Comparison of ENCODE assay signal across 14 mouse cellular contexts in the genomic region with DNA sequence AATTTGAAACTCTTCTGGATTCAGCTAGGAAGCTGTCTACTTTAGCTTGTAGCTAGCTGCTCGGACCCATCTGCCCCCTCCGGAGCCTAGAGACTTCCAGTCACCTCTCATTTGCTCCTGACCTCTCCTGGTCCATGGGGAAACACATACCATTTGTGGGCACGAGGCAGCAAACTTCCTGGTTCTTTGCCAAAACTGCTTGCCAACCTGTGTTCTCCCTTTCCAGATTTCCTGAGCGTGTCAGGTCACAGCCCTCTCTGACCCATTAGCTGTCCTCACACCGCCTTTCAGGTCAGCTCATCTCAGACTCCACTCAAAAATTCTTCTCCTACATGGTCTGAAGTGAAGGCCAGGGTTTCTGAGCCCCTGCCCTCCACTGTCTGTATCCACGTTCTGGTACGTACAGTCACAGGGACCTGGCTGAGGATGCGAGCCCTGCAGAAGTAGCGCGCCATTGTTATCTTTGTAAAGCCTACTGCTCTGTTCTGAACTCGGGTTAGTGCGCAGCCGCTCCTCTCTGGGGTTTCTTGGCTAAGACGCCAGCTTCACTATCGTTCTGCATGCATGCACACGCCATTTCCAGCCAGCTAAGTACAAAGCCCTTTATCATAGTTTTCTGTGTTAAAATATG. TPM values are rescaled to one million over a fixed set of nuclear protein-coding genes. Genes with fewer than 3 reads are reported as not detected.
DNase-seq lines count a peak whose midpoint lies in the region; TF ChIP-seq lines count a peak whose summit lies in the region.
"Had no signal": no experiment of that assay in that cellular context is flagged by ENCODE, and none has a peak within 500 bp of the region (broad histone marks: within the 10 kb centered on the region; RNA-seq: fewer than 3 reads in every experiment).

No protein-coding gene starts in this region.

- peak overlapping the region; percentile 1; the same call in 1 of the 2 replicates for H3K4me3 ChIP-seq in gastrocnemius, adult 2 months
- H3K4me3 ChIP-seq: erythroblast, embryonic 14.5 days; hindbrain, embryonic 13.5 days; limb, embryonic 12.5 days had no signal

- TF ChIP-seq CTCF in gastrocnemius, adult 2 months (IDR thresholded peaks at IDR 0.05), result no peak

- intact Hi-C loops in gastrocnemius, adult 2 months (cut with DNase I), result loop anchor here (5.0 kb wide), 1 partner anchor 49 kb away; the partner anchor contains the start of gene Myoz2

- DNase-seq in gastrocnemius, adult 2 months, result peak; percentile 61
- DNase-seq in gastrocnemius, adult 8-10 months (ENCODE audit: low spot score in 2 of 2), result no peak
- DNase-seq in urinary bladder, postnatal 14 days (ENCODE audit: low spot score), result peak; percentile 27
- DNase-seq in urinary bladder, postnatal 4 days (ENCODE audit: low spot score in 2 of 2), result no peak
- DNase-seq in kidney, adult 8-10 months, result peak; percentile 46 to 64
- DNase-seq in right cerebral cortex, adult 18-20 months, result no peak
- DNase-seq in layer of hippocampus, postnatal 14 days (ENCODE audit: low spot score in 2 of 2), result no peak
- DNase-seq: adrenal gland, adult 8-10 months; cerebellum, adult 11 months; embryo, embryonic 11 days; lung, embryonic 14.5 days had no signal

- peak overlapping the region; percentile 64 for H3K27ac ChIP-seq in gastrocnemius, adult 2 months
- H3K27ac ChIP-seq: hindbrain, embryonic 13.5 days; limb, embryonic 12.5 days had no signal

RNA-seq across cellular contexts. Expression of gene Myoz2, which starts 51.2 kb away (rescaled TPM):
- total RNA-seq in gastrocnemius, adult 2 months (2021), result 100 to 1,000 TPM; 281 to 748 TPM
- total RNA-seq in gastrocnemius, adult 8-10 months (2022), result 100 to 1,000 TPM; 244 to 301 (median 265) TPM
- total RNA-seq in layer of hippocampus, postnatal 14 days (2021), result not detected

Comparison
In these comparisons a context has a peak if more than half of its experiments do, and no peak if none do; other contexts are left out.
1. DNase-seq: peak in gastrocnemius, adult 2 months (single experiment), urinary bladder, postnatal 14 days (single experiment) and kidney, adult 8-10 months (2 of 2); none in gastrocnemius, adult 8-10 months (0 of 2), urinary bladder, postnatal 4 days (0 of 2), right cerebral cortex, adult 18-20 months (single experiment) and layer of hippocampus, postnatal 14 days (0 of 2).
2. RNA of gene Myoz2, which starts 51.2 kb away (total RNA-seq): 281 to 748 TPM in gastrocnemius, adult 2 months and 244 to 301 TPM in gastrocnemius, adult 8-10 months; not detected in layer of hippocampus, postnatal 14 days; every median in the first group is over 100 times any median in the second.